Mouse (Mus musculus): ENCODE data around the gene Gsto2.

The Gsto2 gene

DNA sequence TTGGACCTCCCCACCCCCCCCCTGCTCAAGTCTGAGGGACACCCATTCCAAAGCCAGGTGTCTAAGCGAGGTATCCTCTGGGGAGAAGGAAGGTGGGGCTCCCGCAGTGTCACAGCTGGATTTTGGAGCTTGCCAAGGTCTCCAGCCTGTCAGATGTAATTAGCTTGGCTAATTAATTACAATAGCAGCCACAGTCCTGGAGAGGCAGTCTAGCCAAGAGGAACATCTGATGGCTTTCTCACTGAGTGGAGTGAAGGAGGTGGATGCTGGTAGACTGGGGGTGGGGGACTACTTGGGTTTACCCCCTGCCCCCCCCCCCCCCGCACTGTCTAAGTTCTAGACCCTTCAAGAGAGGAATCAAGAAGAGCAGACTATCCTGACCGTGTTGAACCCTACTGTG is 38.3 kb downstream of the Gsto2 start:
- CTCF ChIA-PET: interaction anchor here in 3 of 4 experiments (0.7 to 2.5 kb wide), 3 partner anchors 21 to 549 kb away, joined by 10 to 18 read pairs (median 11); no protein-coding TSS in a partner anchor
- POLR2A ChIA-PET: interaction anchor here in 3 of 4 experiments (0.7 to 1.4 kb wide), 5 partner anchors 10 to 29 kb away, joined by 3 to 6 read pairs (median 4); no protein-coding TSS in a partner anchor

DNA sequence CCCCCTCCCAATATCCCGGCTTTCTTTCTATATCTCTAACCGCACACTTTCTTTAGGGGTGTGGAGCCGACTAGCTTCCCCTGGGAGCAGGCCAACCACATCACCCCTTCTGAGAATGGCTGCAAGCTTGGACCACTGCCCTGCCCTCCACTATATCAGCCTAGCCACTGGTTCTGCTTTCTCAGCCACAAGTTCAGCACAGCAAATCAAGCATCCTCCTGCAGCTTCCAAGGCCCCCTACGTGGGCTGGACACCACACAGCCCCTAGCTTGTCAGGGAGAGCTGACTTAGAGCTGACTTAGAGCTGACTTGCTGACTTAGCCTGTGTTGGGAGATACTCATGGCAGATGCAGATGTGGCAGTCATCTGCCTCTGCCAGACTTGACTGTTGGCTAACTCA is 39.7 kb downstream of the Gsto2 start:
- CTCF ChIA-PET: interaction anchor here in 3 of 4 experiments (0.8 to 1.4 kb wide), 3 partner anchors 9 to 23 kb away, joined by 3 read pairs; no protein-coding TSS in a partner anchor
- POLR2A ChIA-PET: no interaction called here

DNA sequence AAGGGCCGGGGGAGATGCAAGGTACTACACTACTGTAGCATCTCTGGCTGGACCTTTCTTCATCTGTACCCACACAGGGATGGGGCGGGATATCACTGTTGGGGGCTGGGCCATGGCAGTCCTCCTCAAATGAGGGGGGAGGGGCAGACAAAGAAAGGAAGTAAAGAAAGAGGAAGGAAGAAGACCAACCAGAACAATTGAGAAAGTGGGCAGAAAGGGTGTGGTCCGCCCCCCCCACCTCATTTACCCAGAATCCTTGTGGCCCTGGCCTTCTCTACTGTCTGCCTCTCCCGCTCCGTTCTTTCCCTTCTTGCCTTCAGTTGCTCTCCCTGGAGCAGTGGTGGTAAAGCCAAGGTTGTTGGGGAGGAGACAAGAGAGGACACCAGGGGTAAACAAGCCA is 40.3 kb downstream of the Gsto2 start:
- CTCF ChIA-PET: interaction anchor here in 2 of 4 experiments (1.1 to 1.4 kb wide), 2 partner anchors 10 to 23 kb away, joined by 3 read pairs; no protein-coding TSS in a partner anchor
- POLR2A ChIA-PET: no interaction called here

DNA sequence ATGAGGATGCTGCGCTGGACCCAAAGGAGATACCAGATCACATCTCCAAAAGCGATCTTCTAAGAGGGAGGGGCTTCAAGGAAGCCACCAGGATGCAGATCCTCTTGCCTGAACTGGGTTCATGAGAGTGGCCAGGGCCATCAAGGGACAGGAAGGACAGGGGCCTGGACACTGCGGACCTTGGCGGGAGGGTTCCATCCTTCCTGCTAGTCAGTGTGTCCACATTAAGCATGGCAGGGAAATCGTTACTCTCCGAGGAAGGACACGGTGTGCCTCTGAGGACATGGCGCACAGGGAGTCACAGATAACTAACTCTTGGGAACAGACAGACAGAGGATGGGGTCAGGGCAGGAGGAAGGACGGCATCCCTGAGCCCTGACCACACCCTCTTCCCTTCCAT is 42.3 kb downstream of the Gsto2 start:
- POLR2A ChIA-PET: no interaction called here

DNA sequence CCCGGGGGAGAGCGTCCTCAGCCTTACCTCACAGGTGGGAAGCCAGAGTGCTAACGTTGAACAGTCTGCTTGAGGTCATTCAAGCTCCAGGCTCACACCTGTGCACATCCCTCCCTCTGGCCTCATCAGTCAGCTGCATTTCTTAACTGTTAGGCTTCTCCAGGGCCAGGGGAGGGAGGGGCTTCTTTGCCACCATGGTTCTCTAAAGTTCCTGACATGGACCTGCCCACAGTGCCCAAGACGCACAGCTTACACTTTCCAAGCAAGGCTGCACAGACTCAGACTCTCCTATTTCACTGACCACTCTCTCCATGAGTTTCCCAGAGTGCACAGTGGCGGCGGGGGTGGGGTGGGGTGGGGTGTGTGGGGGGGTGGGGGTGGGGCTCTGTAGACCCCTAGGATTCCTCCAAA is 43.6 kb downstream of the Gsto2 start:
- ChIA-PET CTCF (interaction anchor here (0.6 to 1.4 kb wide), 5 partner anchors 11 to 377 kb away, joined by 3 to 6 read pairs (median 4); no protein-coding TSS in a partner anchor), POLR2A (interaction anchor here in 2 of 4 experiments (0.5 to 1.1 kb wide), 3 partner anchors 10 to 486 kb away, joined by 3 to 6 read pairs (median 4); partner anchors contain the start of genes Cfap43 (in 1 of the 2) and Itprip (in 1 of the 2))

More for the DNA sequence above, 42.3 kb downstream of the Gsto2 start:
- CTCF ChIA-PET: no interaction called here

DNA sequence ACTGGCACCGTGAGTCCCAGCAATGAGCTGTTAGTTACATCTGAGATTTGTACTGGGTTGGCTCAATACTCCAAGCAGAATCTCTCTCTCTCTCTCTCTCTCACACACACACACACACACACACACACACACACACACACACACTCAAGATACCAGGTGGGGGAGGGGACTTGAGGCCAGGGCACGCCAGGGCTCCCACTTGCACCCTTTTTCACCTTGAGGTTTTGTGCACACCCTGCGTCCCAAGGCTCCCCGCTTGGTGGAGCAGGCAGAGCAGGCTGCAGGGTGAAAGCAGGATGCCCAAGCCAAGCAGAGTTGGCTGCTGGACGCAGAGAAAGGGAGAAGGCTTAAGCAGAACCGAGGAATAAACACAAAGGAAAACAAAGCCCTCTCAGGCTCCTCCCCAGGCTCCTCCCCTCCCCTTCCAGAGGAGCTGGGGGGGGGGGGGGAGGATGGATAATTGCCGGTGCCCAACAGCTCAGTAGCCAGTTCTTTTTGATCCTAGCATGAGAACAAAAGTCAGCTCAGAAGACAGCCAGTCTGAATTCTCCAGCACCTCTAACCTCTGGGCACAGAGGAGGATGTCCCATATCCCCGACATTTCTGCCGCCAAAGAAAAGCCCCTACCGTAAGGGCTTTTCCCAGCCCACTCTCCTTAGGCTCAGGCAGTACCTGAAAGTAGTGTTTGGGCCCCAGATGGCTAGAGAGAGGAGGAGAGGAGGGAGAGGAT is 44.2 kb downstream of the Gsto2 start:
- ChIA-PET POLR2A (interaction anchor here in 3 of 4 experiments (0.6 to 1.1 kb wide), 4 partner anchors 9 to 416 kb away, joined by 3 to 6 read pairs (median 3); partner anchors contain the start of genes Cfap43 (in 2 of the 3) and Itprip (in 2 of the 3)), CTCF (interaction anchor here (0.5 to 1.4 kb wide), 6 partner anchors 10 to 422 kb away, joined by 3 to 6 read pairs (median 4); no protein-coding TSS in a partner anchor)

DNA sequence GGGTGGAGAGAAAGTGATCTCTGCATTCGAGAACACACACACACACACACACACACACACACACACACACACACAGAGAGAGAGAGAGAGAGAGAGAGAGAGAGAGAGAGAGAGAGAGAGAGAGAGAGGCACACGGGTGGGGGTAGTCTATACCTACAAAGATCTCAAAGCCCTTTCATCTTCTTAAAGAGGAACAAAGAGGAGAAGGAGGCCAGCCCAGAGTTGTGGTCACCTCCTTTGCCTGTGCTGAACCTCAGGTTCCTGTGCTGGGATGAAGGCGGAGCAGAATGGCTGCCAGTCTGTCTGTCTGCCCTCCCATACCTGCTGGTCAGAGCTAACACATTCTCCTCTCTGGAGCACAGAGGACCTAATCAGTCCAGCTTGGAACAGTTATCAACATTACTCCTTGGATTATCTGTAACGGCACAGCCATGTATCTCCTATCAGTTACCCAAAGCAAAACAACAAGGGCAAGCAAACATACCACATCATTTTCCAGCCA is 44.8 kb downstream of the Gsto2 start:
- ChIA-PET CTCF (interaction anchor here in 2 of 4 experiments (0.5 to 1.0 kb wide), 2 partner anchors 30 to 421 kb away, joined by 3 to 4 read pairs; no protein-coding TSS in a partner anchor), POLR2A (interaction anchor here in 2 of 4 experiments (0.7 to 1.1 kb wide), 3 partner anchors 9 to 417 kb away, joined by 3 to 6 read pairs (median 3); partner anchors contain the start of genes Cfap43 (in 2 of the 2) and Itprip (in 2 of the 2))

DNA sequence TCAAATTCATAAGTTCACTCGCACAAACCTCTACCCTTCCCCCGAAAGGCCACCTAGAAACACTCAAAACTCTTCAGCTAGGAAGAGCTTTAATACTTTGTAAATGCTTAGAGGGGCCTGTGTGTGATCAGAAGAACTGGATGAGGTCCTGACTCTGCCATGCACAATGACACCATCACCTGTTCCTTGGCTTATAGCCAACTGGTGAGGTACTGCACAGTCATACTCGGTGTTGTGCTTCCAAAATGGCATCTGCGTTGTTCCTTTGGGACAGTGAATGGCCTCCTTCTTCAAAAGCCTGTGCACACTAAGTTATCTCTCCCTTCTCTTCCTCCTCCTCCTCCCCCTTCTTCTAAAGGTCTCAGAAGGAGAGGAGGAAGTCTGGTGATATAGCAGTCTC is 45.4 kb downstream of the Gsto2 start:
- POLR2A ChIA-PET: no interaction called here
- CTCF ChIA-PET: interaction anchor here in 1 of 4 experiments (0.6 kb wide), 1 partner anchor 80 kb away, joined by 6 read pairs; no protein-coding TSS in a partner anchor

DNA sequence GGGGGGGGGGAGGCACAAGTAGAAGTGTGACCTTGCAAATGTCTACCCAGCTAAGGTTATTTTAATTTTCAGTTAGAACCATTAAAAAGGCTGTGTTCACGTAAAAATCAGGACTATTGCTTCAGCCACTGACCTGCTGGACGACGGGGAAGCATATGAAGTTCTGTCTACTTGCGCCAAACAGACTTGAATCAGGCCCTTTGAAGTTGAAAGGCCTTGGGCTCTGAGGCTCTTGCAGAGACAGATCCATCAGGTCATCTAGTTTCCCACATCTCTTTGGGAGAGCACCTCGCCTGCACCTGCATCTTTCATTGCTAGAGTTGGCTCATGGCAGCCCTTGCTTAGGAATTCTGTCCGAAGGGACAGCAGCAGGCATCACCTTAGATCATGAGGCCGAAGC is 48.0 kb downstream of the Gsto2 start:
- CTCF ChIA-PET: no interaction called here
- POLR2A ChIA-PET: no interaction called here

DNA sequence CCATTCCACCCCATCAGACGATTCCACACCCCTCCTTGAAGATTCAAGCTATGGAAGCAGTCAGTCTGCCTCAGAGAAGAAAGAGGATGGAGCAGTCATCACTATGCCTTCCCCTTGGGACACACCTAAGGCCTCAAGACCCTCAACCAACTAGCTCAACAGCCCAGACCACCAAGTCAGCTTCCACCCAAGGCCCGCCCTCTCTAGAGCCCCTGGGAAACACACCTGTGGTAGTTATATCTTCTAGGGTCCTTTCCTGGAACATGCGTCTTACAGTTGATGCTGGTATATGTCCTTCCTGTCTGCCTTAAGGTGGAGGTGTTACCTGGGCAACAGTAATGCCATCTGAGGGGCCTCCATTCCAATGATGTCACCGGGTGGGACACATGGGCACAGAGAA is 48.9 kb downstream of the Gsto2 start:
- ChIA-PET POLR2A (interaction anchor here in 1 of 4 experiments (1.1 kb wide), 1 partner anchor 17 kb away, joined by 3 read pairs; no protein-coding TSS in a partner anchor), CTCF (interaction anchor here in 2 of 4 experiments (0.6 to 0.7 kb wide), 2 partner anchors 18 to 83 kb away, joined by 3 to 5 read pairs; no protein-coding TSS in a partner anchor)

DNA sequence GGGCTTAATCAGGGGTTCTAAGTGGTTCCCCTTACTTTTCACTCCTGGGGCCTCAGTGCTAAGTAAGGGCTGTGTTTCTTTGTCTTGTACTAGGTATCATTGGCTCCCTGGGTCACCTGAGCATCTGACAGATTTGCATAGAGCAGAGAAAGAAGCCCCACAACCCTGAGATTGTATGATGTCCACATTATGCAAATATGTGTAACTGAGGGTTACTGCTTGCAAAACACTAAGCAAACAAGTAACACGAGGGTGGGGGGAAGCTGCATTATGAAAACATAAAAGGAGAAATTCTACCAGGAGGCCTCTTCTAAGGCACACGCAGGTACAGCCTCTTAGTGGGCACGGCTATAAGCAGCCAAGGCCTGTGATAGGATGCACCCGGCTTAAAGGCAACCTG is 49.9 kb downstream of the Gsto2 start:
- ChIA-PET CTCF (no interaction called here), POLR2A (no interaction called here)

DNA sequence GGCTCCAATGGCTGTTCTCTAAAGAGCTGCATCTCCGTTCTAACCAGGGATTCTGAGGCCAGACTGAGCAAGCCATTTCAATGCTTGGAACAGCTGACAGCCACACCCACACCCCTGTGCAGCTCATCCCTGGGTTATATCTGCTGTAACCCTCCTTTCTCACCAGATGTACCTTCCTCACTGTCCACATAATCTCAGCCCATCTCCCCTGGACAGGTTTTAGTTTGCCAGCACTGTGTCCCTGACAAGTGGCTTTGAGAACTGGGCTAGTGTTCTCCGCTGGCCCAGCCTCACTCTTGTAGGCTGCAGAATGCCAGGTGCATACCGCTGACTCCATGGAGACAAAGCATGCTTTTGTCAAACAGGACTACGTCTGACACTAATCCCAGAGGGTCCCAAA is 52.1 kb downstream of the Gsto2 start:
- CTCF ChIA-PET: interaction anchor here in 1 of 4 experiments (1.9 kb wide), 1 partner anchor 35 kb away, joined by 7 read pairs; no protein-coding TSS in a partner anchor

DNA sequence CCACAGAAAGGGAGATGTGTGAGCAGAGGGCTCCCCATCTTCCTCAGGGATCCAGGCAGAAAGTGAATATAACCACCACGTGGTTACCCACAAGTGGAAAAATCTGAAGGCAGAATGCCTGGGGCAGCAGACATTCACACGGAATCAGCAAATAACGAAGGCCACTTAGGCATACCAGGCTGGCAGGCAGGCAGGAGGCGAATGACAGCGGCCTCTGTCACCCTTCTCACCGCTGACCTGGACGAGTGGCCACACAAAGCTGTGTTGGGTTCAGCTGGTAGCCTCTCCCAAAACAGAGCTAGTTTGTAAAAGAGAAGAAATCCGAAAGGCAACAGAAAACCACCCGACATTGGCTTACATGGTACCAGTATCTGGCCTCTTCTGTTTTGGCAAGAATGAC is 52.7 kb downstream of the Gsto2 start:
- CTCF ChIA-PET: interaction anchor here in 3 of 4 experiments (1.6 to 2.9 kb wide), 4 partner anchors 13 to 36 kb away, joined by 5 to 19 read pairs (median 6); no protein-coding TSS in a partner anchor
- POLR2A ChIA-PET: interaction anchor here in 3 of 4 experiments (0.6 to 1.7 kb wide), 7 partner anchors 8 to 418 kb away, joined by 3 to 4 read pairs (median 3); partner anchors contain the start of gene Sfr1 (in 1 of the 3)

More for the DNA sequence above, 52.1 kb downstream of the Gsto2 start:
- POLR2A ChIA-PET: interaction anchor here (0.6 to 1.7 kb wide), 6 partner anchors 13 to 419 kb away, joined by 3 to 5 read pairs (median 4); no protein-coding TSS in a partner anchor

DNA sequence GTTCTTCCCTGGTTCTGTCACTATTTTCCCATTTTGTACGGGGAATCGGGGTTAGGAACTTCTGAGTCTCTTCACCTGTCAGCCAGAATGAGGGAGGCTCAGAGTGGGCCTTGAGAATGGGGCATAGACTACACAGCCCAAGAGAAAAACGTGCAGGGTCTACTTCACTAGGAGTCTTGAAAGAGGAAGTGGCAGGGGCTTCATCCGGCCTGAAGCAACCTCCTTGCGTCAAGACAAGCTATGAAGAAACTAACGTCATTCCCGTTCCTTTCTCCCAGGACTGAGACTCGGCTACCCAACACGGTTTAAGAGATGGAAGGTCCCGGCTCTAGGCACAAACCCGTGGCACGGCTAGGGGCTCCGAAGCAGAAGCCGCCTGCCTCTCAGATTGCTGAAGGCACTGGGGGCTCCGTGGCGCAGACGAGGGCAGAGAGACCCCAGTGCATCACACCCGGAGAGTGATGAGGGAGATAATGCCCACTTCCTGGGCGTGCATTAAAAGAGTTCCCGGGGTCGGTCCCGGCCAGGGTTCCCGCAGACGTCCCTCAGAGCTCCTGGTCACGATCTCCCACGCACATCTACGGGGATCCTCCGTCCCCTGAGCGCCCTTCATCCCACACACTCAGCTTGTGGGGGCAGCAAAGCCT is 53.2 kb downstream of the Gsto2 start:
- POLR2A ChIA-PET: interaction anchor here in 2 of 4 experiments (0.7 to 1.8 kb wide), 11 partner anchors 9 to 188 kb away, joined by 3 to 6 read pairs (median 3); partner anchors contain the start of gene Sfr1 (in 1 of the 2)
- CTCF ChIA-PET: interaction anchor here (0.6 to 2.9 kb wide), 11 partner anchors 12 to 430 kb away, joined by 3 to 19 read pairs (median 4); no protein-coding TSS in a partner anchor

DNA sequence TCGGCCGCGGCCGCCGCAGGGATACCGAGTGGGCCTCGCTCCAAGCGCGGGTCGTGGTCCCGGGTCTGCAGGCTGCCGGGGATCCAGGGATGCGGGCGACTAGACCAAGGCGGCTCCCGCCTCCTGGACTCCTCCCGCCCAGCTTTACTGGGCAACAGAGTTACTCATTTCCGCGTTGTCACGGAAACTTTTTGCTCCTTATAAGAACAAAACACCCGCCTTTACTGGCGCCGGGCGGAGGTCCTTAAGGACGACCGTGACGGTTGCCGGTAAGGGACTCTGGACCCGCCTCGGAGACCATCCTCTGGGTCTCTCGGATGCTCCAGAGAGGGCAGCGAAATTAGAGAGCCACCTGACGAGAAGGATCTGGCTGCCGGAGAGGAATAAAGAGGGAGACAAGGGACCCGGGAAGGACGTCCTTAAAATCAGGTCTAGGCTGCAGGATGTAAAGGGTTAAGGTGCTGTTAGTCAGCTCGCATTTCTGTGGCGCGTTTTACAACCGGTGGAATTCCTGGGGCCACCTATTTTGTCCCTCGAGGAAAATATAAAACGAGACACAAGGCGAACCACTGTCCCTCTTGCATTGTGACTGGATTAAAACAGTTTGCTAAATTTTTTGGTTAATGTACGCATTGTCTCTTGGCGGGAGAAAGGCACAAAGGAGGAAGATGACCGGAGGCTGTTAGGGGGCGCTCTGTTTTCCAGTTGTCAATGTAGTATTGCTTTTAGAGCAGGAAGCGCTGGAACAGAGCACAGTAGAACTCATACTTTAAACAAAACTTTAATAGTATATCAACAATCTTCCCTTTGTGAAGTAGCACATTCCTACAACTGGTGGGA is 54.0 kb downstream of the Gsto2 start, which contains the start of the genes Cfap43 and Itprip:
Gene Cfap43 (minus strand): TSS at position 162 of the 840 bp plus-strand sequence.
Gene Itprip (minus strand): TSS at position 174 of the 840 bp plus-strand sequence.
- ChIA-PET CTCF (interaction anchor here (0.6 to 2.9 kb wide), 17 partner anchors 10 to 431 kb away, joined by 3 to 19 read pairs (median 3); no protein-coding TSS in a partner anchor), POLR2A (interaction anchor here in 3 of 4 experiments (0.7 to 1.8 kb wide), 11 partner anchors 9 to 189 kb away, joined by 3 to 6 read pairs (median 3); partner anchors contain the start of gene Sfr1 (in 1 of the 3))

DNA sequence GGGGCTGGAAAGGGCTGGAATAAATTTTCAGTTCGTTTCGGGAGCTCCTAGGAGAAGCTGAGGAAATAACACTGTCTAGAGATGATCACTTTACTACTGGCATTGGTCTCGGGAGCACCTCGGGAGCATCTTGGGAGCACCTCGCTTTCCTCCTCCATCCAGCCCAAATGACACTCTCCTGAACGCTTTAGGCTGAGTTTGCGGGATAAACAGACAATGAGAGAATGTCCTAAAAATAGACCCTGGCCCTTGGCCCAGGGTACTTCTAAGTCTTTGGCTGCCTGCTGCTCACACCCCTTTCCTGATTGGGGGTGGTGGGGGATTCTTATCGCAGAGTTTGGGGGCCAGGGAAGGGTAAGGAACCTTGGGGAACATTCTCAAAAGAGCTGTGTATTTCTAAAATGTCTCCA is 54.6 kb downstream of the Gsto2 start:
- ChIA-PET POLR2A (interaction anchor here in 2 of 4 experiments (1.0 to 1.8 kb wide), 3 partner anchors 15 to 38 kb away, joined by 3 to 5 read pairs (median 4); no protein-coding TSS in a partner anchor), CTCF (interaction anchor here in 3 of 4 experiments (0.8 to 2.9 kb wide), 11 partner anchors 9 to 432 kb away, joined by 3 to 19 read pairs (median 3); partner anchors contain the start of gene Gsto2 (in 1 of the 3))

DNA sequence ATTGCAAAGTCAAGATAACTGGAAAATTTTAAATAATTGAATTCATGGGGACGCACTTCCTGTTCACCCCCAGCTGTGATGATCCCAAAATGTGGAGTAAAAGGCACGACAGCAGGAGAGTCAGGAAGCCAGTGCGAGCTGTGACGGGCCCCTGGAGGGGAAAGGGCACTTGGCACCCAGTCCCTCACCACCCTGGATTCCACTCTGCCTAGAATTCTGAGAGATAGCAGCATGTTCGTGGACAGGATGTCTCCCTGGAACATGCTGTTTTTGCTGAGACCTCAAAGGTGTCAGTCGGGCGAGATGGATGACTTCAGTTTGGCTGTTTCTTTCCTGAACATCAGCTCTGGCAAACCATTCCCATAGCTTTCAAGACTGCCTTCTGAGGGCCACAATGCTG is 60.5 kb downstream of the Gsto2 start:
- ChIA-PET POLR2A (interaction anchor here in 1 of 4 experiments (0.9 kb wide), 1 partner anchor 30 kb away, joined by 3 read pairs; no protein-coding TSS in a partner anchor), CTCF (interaction anchor here in 3 of 4 experiments (0.6 to 1.6 kb wide), 3 partner anchors 43 to 1785 kb away, joined by 3 to 9 read pairs (median 3); no protein-coding TSS in a partner anchor)
